Mouse (Mus musculus): ENCODE results near the gene Ndufa6. TPM values are rescaled to one million over a fixed set of nuclear protein-coding genes. Genes with fewer than 3 reads are reported as not detected.
A peak's percentile ranks its signal among the peaks of the same experiment; 100 is the strongest.

Ndufa6 gene
- total RNA-seq, 1 experiment from 2014 or later, result 90.5 TPM

- no peak for ATAC-seq (replicated peaks in 1 of 2; ENCODE audit: insufficient read depth in 1 of 2, low FRiP score in 2 of 2, low TSS enrichment in 1 of 2, low read depth in 1 of 2, poor library complexity in 2 of 2, severe bottlenecking in 2 of 2)
These were observed 7.4 kb downstream of the Ndufa6 start for GRCm38 (mm10) chr15:82346580-82347302.

GRCm38 (mm10) chr15:82345820-82346470 lies 8.2 kb downstream of the Ndufa6 start:
- peak; percentile 77 to 83 for ATAC-seq (replicated peaks in 1 of 2; ENCODE audit: insufficient read depth in 1 of 2, low FRiP score in 2 of 2, low TSS enrichment in 1 of 2, low read depth in 1 of 2, poor library complexity in 2 of 2, severe bottlenecking in 2 of 2)

DNA sequence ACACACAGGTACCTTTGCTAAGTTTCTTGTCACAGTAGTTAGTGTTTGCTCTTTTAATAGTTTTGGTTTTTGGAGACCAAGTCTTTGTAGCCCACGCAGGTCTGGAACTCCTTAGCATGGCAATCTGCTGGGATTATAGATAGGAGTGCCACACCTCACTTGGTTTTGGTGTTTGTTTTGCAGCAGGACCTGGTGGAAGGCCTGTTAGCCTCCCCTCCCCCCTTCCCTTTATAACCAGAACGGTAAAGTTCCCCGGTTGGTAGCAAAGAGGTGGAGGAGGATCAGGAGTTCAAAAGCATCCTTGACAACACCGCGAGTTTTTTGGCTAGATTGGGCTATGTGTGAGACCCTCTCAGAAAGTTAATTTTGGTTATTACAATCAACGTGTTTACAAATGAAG lies 9.2 kb downstream of the Ndufa6 start:
- ATAC-seq (replicated peaks in 1 of 2; ENCODE audit: insufficient read depth in 1 of 2, low FRiP score in 2 of 2, low TSS enrichment in 1 of 2, low read depth in 1 of 2, poor library complexity in 2 of 2, severe bottlenecking in 2 of 2), result no peak

DNA sequence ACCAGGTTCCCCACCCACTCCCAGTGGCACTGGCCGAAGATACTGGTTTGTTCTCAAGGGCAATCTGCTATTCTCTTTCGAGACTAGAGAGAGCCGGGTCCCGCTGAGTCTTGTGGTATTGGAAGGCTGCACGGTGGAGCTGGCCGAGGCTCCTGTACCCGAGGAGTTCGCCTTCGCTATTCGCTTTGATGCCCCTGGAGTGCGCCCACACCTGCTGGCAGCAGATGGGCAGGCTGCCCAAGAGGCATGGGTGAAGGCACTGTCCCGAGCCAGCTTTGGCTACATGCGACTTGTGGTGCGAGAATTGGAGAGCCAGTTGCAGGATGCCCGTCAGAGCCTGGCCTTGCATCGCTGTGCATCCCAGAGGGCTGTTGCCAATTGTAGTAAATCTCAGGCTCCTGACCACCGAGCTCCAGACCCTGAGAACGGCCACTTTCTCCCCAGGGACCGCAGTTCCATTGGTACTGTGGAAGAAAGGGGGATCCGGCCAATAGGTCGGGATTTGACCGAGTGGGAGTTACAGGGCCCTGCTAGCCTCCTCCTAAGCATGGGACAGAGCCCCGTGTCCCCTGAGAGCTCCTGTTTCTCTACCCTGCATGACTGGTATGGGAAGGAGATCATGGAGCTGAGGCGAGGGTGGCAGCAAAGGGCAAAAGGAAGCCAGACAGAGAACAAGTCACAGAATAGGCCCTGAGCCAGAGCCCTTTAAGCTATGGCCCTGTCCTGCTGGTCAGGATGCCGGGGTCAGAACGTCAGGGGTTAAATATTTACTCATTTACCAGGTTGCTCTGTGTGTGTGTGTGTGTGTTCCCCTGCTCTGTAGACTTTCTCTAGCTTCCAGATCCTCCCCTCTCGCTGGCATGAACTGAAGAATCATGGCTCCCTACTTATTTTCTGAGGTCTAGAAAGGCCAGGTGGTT lies 10.5 kb downstream of the Ndufa6 start:
- no peak for ATAC-seq (replicated peaks in 1 of 2; ENCODE audit: insufficient read depth in 1 of 2, low FRiP score in 2 of 2, low TSS enrichment in 1 of 2, low read depth in 1 of 2, poor library complexity in 2 of 2, severe bottlenecking in 2 of 2)

GRCm38 (mm10) chr15:82342543-82342935 lies 11.6 kb downstream of the Ndufa6 start:
- no peak for ATAC-seq (replicated peaks in 1 of 2; ENCODE audit: insufficient read depth in 1 of 2, low FRiP score in 2 of 2, low TSS enrichment in 1 of 2, low read depth in 1 of 2, poor library complexity in 2 of 2, severe bottlenecking in 2 of 2)

DNA sequence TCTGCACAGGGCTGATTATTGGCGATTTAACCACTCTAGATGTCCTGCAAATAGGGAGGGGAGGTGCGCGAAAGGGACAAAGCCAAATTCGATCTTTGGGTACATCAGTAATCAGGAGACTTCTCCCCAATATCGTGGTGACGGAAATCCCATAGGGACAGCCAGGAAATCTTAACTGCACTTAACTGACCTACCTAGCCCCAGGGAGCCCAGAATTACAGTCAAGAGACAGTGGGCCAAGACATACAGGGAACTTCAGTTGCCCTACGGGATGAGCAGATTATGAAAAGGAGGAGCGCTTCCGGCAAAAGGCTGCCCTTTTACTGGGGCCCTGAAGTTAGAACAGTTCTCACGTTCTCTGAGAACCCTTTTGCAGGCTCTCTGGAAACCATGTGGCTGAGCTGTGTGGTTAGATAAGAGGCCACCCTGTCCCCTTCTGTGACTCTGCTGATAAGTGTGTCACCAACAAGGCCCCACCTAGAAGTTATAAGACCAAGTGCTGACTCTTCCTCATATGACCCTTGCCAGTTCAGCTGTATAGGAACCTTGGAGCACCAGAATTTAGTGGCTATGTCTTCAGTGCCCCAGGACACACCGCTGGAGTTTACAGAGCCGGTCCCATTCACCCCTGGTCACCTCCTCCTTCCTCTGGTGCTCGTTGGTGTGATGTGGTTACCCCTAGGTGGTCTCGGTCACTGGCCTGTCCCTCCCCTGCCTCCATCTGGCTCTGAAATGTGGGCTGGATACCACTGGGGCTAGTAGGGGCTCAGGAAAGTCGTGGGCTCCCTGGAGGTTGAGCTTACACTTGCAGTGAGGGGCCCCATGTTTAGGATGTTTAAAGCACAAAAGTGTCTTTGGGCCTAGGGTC lies 12.2 kb downstream of the Ndufa6 start:
- peak; percentile 34 to 40 for ATAC-seq (replicated peaks in 1 of 2; ENCODE audit: insufficient read depth in 1 of 2, low FRiP score in 2 of 2, low TSS enrichment in 1 of 2, low read depth in 1 of 2, poor library complexity in 2 of 2, severe bottlenecking in 2 of 2)

- ATAC-seq (replicated peaks in 1 of 2; ENCODE audit: insufficient read depth in 1 of 2, low FRiP score in 2 of 2, low TSS enrichment in 1 of 2, low read depth in 1 of 2, poor library complexity in 2 of 2, severe bottlenecking in 2 of 2), result 0 out of 4 replicates have a peak, but pooled peaks of 1 of the 2 experiments have one; percentile 6
These were observed 13.1 kb downstream of the Ndufa6 start for GRCm38 (mm10) chr15:82341036-82341501.

DNA sequence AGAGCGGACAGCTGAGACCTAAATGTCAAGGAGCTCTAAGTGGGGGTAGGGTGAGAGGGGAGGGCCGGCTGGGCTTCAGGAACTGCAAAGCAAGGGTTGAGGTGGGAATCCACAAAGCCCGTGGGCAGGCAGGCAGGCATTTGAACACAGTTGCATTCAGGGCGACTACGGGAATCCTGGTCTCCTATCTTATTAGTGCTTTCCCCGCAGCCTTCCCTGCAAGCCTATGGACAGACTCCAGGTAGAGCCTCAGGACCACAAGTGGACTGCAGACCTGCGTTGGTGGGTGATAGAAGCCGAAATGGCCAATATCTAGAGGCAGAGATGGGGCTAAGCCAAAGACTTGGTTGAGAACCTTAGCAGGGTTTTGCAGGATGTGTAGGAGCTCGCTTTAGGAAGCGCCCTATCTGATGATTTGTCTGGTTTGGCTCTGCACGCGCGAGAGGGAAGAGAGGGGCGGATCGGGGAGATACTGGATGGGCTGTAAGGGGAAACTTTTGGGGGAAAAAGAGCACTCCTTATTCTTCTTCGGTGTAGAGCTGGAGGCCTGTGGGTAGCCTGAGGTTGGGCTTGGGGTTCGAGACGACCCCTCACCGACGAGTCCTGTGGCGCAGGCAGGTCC lies 13.6 kb downstream of the Ndufa6 start:
- ATAC-seq (replicated peaks in 1 of 2; ENCODE audit: insufficient read depth in 1 of 2, low FRiP score in 2 of 2, low TSS enrichment in 1 of 2, low read depth in 1 of 2, poor library complexity in 2 of 2, severe bottlenecking in 2 of 2), result no peak

GRCm38 (mm10) chr15:82339634-82340254 lies 14.4 kb downstream of the Ndufa6 start:
- no peak for ATAC-seq (replicated peaks in 1 of 2; ENCODE audit: insufficient read depth in 1 of 2, low FRiP score in 2 of 2, low TSS enrichment in 1 of 2, low read depth in 1 of 2, poor library complexity in 2 of 2, severe bottlenecking in 2 of 2)

DNA sequence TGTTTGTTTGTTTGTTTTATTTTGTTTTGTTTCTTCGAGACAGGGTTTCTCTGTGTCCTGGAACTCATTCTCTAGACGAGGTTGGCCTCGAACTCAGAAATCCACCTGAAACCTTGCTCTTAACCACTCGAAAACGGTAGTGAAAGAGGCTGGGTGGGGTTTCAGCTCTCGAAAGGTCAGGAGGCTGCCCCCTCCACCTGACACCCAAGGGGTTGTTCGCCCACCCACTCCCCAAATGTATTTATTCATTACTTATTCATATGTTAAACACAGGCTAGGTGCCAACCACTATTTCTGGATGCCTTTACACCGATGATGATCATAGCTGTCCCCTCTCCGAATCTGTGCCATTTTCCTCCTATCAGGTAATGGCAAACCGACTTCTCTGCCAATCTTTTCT lies 15.0 kb downstream of the Ndufa6 start:
- no peak for ATAC-seq (replicated peaks in 1 of 2; ENCODE audit: insufficient read depth in 1 of 2, low FRiP score in 2 of 2, low TSS enrichment in 1 of 2, low read depth in 1 of 2, poor library complexity in 2 of 2, severe bottlenecking in 2 of 2)

- peak; percentile 58 to 62 for ATAC-seq (replicated peaks in 1 of 2; ENCODE audit: insufficient read depth in 1 of 2, low FRiP score in 2 of 2, low TSS enrichment in 1 of 2, low read depth in 1 of 2, poor library complexity in 2 of 2, severe bottlenecking in 2 of 2)
These were observed 15.5 kb downstream of the Ndufa6 start, which contains the start of the genes Naga, Pheta2 and Smdt1 for GRCm38 (mm10) chr15:82338593-82339112. Gene Naga (minus strand): TSS chr15:82338925. Gene Pheta2 (plus strand): TSS chr15:82338942. Gene Smdt1 (plus strand): TSS chr15:82338959.

GRCm38 (mm10) chr15:82337875-82338274 lies 16.2 kb downstream of the Ndufa6 start:
- peak; percentile 27 to 30 for ATAC-seq (replicated peaks in 1 of 2; ENCODE audit: insufficient read depth in 1 of 2, low FRiP score in 2 of 2, low TSS enrichment in 1 of 2, low read depth in 1 of 2, poor library complexity in 2 of 2, severe bottlenecking in 2 of 2)

DNA sequence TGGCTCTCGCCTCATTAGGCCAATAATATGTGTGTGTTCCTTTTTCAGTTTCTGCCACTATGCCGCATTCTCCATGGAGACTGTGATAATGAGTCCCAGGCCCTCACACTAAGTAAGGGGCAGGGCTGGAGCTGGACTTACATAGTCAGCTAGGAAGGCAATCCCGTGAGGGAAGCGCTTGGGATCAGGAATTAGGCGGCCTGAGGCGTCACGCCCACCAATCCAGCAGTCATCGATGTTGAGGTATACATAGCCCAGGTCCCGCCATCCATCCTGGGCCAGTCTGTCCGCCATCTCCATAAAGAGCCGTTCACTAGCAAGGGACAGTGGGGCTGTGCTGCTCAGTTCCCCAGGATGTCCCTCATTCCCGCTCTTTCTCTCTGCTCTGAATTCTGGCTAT lies 17.5 kb downstream of the Ndufa6 start:
- ATAC-seq (replicated peaks in 1 of 2; ENCODE audit: insufficient read depth in 1 of 2, low FRiP score in 2 of 2, low TSS enrichment in 1 of 2, low read depth in 1 of 2, poor library complexity in 2 of 2, severe bottlenecking in 2 of 2), result no peak

DNA sequence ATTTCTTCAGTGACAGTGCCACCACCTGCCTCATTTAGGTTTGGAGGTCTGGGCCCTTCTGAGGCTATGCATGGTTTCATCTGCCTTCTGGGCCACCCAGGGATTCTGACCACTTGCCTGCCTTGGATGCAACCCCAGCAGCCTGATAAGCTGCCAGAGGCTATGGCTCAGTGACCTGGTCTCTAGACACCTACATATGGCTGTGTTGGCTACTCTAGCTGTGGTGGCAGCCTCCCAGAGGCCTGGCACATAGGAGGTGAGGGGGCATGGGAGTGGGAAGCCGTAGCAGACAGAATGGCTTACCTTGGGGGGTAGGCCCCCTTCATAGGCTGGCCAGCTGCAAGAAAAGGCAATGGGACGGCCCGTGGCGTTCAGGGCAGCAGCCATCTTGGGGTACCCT lies 18.9 kb downstream of the Ndufa6 start:
- ATAC-seq (replicated peaks in 1 of 2; ENCODE audit: insufficient read depth in 1 of 2, low FRiP score in 2 of 2, low TSS enrichment in 1 of 2, low read depth in 1 of 2, poor library complexity in 2 of 2, severe bottlenecking in 2 of 2), result no peak

DNA sequence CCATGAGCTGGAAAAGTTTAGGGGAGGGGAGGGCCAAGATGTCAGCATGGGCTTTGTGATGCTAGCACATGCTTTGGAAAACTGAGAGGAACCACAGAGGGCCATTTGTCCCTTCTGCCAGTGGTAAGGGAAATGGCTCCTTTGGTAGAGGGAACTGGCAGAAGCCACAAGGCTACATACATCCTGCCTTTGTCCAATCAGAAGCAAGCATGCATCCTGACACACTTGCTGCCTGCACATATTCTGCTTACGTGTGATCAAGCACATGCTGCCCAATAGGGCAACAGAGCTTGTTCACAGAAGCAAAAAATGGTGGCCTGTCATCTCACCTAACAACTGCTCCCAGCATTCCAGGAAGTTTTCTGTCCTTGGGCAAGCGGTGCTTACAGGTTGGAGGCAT lies 28.7 kb downstream of the Ndufa6 start:
- ATAC-seq (replicated peaks in 1 of 2; ENCODE audit: insufficient read depth in 1 of 2, low FRiP score in 2 of 2, low TSS enrichment in 1 of 2, low read depth in 1 of 2, poor library complexity in 2 of 2, severe bottlenecking in 2 of 2), result 0 out of 4 replicates have a peak, but pooled peaks have one; percentile 27 to 36

DNA sequence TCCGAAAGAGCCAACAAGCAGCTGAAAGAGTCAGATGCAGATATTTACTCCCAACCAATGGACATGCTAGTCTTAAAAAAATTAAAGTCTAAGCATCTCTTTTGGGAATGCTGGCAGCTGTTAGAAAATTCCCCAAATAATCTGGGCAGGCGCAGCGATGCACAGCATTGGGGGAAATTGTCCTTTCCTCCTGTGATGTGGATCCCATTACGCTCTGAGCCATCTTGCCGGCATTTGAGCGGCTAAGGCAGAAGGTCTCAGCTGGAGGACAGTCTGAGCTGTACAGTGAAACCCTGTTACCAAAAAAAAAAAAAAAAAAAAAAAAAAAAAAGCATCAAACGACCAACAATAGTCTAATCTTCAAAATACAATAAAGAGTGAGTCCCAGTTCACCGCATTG lies 31.9 kb downstream of the Ndufa6 start:
- no peak for ATAC-seq (replicated peaks in 1 of 2; ENCODE audit: insufficient read depth in 1 of 2, low FRiP score in 2 of 2, low TSS enrichment in 1 of 2, low read depth in 1 of 2, poor library complexity in 2 of 2, severe bottlenecking in 2 of 2)
